Mouse (Mus musculus) midbrain, postnatal 0 days (tissue): ENCODE data around the gene Zg16. TPM values are rescaled to one million over a fixed set of nuclear protein-coding genes. Genes with fewer than 3 reads are reported as not detected.

Source experiments
- ATAC-seq: fragments of 200-750 bp; cut with Nextera tagmentation; 2 replicates; pipeline ENCODE4 v1.8.0; 2017; ENCODE audit warnings: moderate number of reproducible peaks, mild to moderate bottlenecking, moderate TSS enrichment, moderate library complexity; ENCODE audit not compliant: low FRiP score
- DNase-seq: peaks from one replicate; pipeline ENCODE4 v3.0.0-alpha.2; 2015; ENCODE audit warnings: low spot score
- H3K27ac ChIP-seq: fragments of 300-500 bp; sonication (generic); 2 replicates; pipeline ENCODE4 v1.5.1; 2014; ENCODE audit warnings: low read depth, mild to moderate bottlenecking, low read length, mixed read lengths
- H3K27me3 ChIP-seq: fragments of 300-500 bp; sonication (generic); 2 replicates; pipeline ENCODE4 v1.6.1; 2014; ENCODE audit warnings: low read length, control low read depth, mixed read lengths; ENCODE audit not compliant: insufficient read depth
- H3K36me3 ChIP-seq: fragments of 300-500 bp; sonication (generic); 2 replicates; pipeline ENCODE4 v1.6.1; 2014; ENCODE audit warnings: low read length, control low read depth, mixed read lengths; ENCODE audit not compliant: insufficient read depth
- H3K4me1 ChIP-seq: fragments of 300-500 bp; sonication (generic); 2 replicates; pipeline ENCODE4 v1.6.1; 2014; ENCODE audit warnings: mild to moderate bottlenecking, control low read depth, antibody characterized with exemption, low read length, mixed read lengths; ENCODE audit not compliant: insufficient read depth
- H3K4me2 ChIP-seq: fragments of 300-500 bp; sonication (generic); 2 replicates; pipeline ENCODE4 v1.6.1; 2014; ENCODE audit warnings: low read depth, mild to moderate bottlenecking, low read length, mixed read lengths; ENCODE audit not compliant: poor library complexity, severe bottlenecking
- H3K4me3 ChIP-seq: fragments of 300-500 bp; sonication (generic); 2 replicates; pipeline ENCODE4 v1.5.1; 2014; ENCODE audit warnings: low read depth, mild to moderate bottlenecking, low read length, moderate library complexity
- H3K9ac ChIP-seq: fragments of 300-500 bp; sonication (generic); replicated peaks from 2 replicates; pipeline ENCODE4 v1.6.1; 2014; ENCODE audit warnings: mild to moderate bottlenecking, low read length, moderate library complexity, mixed read lengths; ENCODE audit not compliant: poor library complexity, severe bottlenecking
- H3K9me3 ChIP-seq: fragments of 300-500 bp; sonication (generic); 2 replicates; pipeline ENCODE4 v1.6.1; 2016; ENCODE audit warnings: low read length, control low read depth
- CTCF ChIP-seq: IDR thresholded peaks from 2 replicates; pipeline ENCODE4 v1.5.1; 2016; ENCODE audit warnings: antibody characterized with exemption, mild to moderate bottlenecking
- WGBS: fragments of 180-500 bp; shearing (Covaris S2); extraction: QIAGEN DNeasy Blood & Tissue Kit; methylation state at CpG from one replicate; pipeline ENCODE4 v1.1.7; 2014; 5-methylcytosine and 5-hydroxymethylcytosine counted together
- polyA plus RNA-seq: library from polyadenylated mRNA; unstranded; fragments of >200 nt; fragmentation: Nextera tagmentation; extraction: Ambion mirVana; gene quantifications from 2 replicates; pipeline ENCODE4 v1.2.1, GENCODE M21; 2015
- total RNA-seq: library from RNA; depleted of rRNA; stranded (reverse); fragments of >200 nt; gene quantifications from 2 replicates; pipeline ENCODE4 v1.2.3, GENCODE M21; 2014

The Zg16 gene
- total and polyA plus RNA-seq, 2 experiments from 2014 or later, result 0.49 TPM; not detected in 1

GRCm38 (mm10) chr7:127011717-127012116 lies 75.4 kb downstream of the Zg16 start:
- Histone ChIP-seq H3K4me1 (peaks cover 8% of the 10 kb centered on the region; the same call in 1 of the 2 replicates), H3K36me3 (peaks cover 12% of the 10 kb centered on the region; the same call in 1 of the 2 replicates), H3K9me3 (no peaks in the 10 kb centered on the region), H3K27ac (no peak overlapping the region), H3K27me3 (no peaks in the 10 kb centered on the region), H3K4me2 (no peak overlapping the region), H3K9ac (no peak overlapping the region), H3K4me3 (no peak overlapping the region)
- TF ChIP-seq CTCF, result no peak
- DNase-seq (no peak), ATAC-seq (no peak)
- 63% methylated on average over 2 of the region's 2 CpGs for WGBS

GRCm38 (mm10) chr7:127011051-127011450 lies 76.1 kb downstream of the Zg16 start:
- peaks cover 12% of the 10 kb centered on the region; the same call in 1 of the 2 replicates for H3K36me3 ChIP-seq
- no peaks in the 10 kb centered on the region for H3K9me3 ChIP-seq
- H3K27ac ChIP-seq, result no peak overlapping the region
- ATAC-seq (no peak), DNase-seq (no peak)
- no peak overlapping the region for H3K4me3 ChIP-seq
- H3K27me3 ChIP-seq, result no peaks in the 10 kb centered on the region
- no peak overlapping the region for H3K4me2 ChIP-seq
- WGBS, result 100% methylated on average over 2 of the region's 2 CpGs
- TF ChIP-seq CTCF, result no peak
- H3K9ac ChIP-seq, result no peak overlapping the region
- peaks cover 8% of the 10 kb centered on the region; the same call in 1 of the 2 replicates for H3K4me1 ChIP-seq

GRCm38 (mm10) chr7:127009307-127010085 lies 77.6 kb downstream of the Zg16 start:
- Histone ChIP-seq H3K4me2 (no peak overlapping the region), H3K27me3 (no peaks in the 10 kb centered on the region), H3K4me1 (no peaks in the 10 kb centered on the region), H3K4me3 (no peak overlapping the region), H3K36me3 (0 out of 2 replicates have a peak, but pooled peaks cover 6% of the 10 kb centered on the region), H3K27ac (no peak overlapping the region), H3K9ac (no peak overlapping the region), H3K9me3 (no peaks in the 10 kb centered on the region)
- TF ChIP-seq CTCF, result no peak
- DNase-seq (no peak), ATAC-seq (no peak)
- WGBS, result 86% methylated on average over 17 of the region's 17 CpGs

GRCm38 (mm10) chr7:127008239-127009019 lies 78.7 kb downstream of the Zg16 start:
- Histone ChIP-seq H3K27me3 (no peaks in the 10 kb centered on the region), H3K27ac (peak overlapping the region; percentile 51; the same call in 1 of the 2 replicates), H3K4me1 (no peaks in the 10 kb centered on the region), H3K36me3 (no peaks in the 10 kb centered on the region), H3K4me2 (no peak overlapping the region), H3K9ac (0 out of 2 replicates have a peak overlapping the region, but pooled peaks have one; percentile 8), H3K9me3 (no peaks in the 10 kb centered on the region), H3K4me3 (no peak overlapping the region)
- DNase-seq (peak; percentile 71), ATAC-seq (peak; percentile 56)
- WGBS, result 66% methylated on average over 9 of the region's 9 CpGs
- no peak for TF ChIP-seq CTCF

GRCm38 (mm10) chr7:127007313-127008024 lies 79.7 kb downstream of the Zg16 start:
- TF ChIP-seq CTCF, result no peak
- no peaks in the 10 kb centered on the region for H3K36me3 ChIP-seq
- ATAC-seq (no peak), DNase-seq (no peak)
- WGBS, result 83% methylated on average over 6 of the region's 6 CpGs
- H3K9me3 ChIP-seq, result no peaks in the 10 kb centered on the region
- H3K27me3 ChIP-seq, result no peaks in the 10 kb centered on the region
- H3K4me1 ChIP-seq, result no peaks in the 10 kb centered on the region
- no peak overlapping the region for H3K9ac ChIP-seq
- no peak overlapping the region for H3K27ac ChIP-seq
- H3K4me3 ChIP-seq, result no peak overlapping the region
- no peak overlapping the region for H3K4me2 ChIP-seq
